Mouse (Mus musculus) intestine, embryonic 16.5 days (tissue): ENCODE data around the gene Coa4. TPM values are rescaled to one million over a fixed set of nuclear protein-coding genes. Genes with fewer than 3 reads are reported as not detected.

Source experiments
- ATAC-seq: fragments of 200-750 bp; cut with Nextera tagmentation; 2 replicates; pipeline ENCODE4 v1.8.0; 2017; ENCODE audit warnings: moderate TSS enrichment, moderate library complexity
- H3K27ac ChIP-seq: fragments of 300-500 bp; sonication (generic); 2 replicates; pipeline ENCODE4 v1.5.1; 2014; ENCODE audit warnings: mild to moderate bottlenecking, low read length
- H3K27me3 ChIP-seq: fragments of 300-500 bp; sonication (generic); replicated peaks from 2 replicates; pipeline ENCODE4 v1.6.1; 2014; ENCODE audit warnings: low read length, control low read depth, mixed read lengths; ENCODE audit not compliant: control insufficient read depth, insufficient read depth
- H3K36me3 ChIP-seq: fragments of 300-500 bp; sonication (generic); 2 replicates; pipeline ENCODE4 v1.6.1; 2014; ENCODE audit warnings: low read length, control low read depth; ENCODE audit not compliant: control insufficient read depth, insufficient read depth
- H3K4me1 ChIP-seq: fragments of 300-500 bp; sonication (generic); 2 replicates; pipeline ENCODE4 v1.6.1; 2014; ENCODE audit warnings: low read length, control low read depth, mixed read lengths; ENCODE audit not compliant: control insufficient read depth, insufficient read depth
- H3K4me2 ChIP-seq: fragments of 300-500 bp; sonication (generic); 2 replicates; pipeline ENCODE4 v1.6.1; 2014; ENCODE audit warnings: low read depth, low read length, control low read depth
- H3K4me3 ChIP-seq: fragments of 300-500 bp; sonication (generic); 2 replicates; pipeline ENCODE4 v1.5.1; 2014; ENCODE audit warnings: mild to moderate bottlenecking, low read length
- H3K9ac ChIP-seq: fragments of 300-500 bp; sonication (generic); 2 replicates; pipeline ENCODE4 v1.6.1; 2014; ENCODE audit warnings: low read depth, low read length
- H3K9me3 ChIP-seq: fragments of 300-500 bp; sonication (generic); 2 replicates; pipeline ENCODE4 v1.6.1; 2016; ENCODE audit warnings: low read length, control low read depth; ENCODE audit not compliant: control insufficient read depth
- WGBS: fragments of 180-500 bp; shearing (Covaris S2); extraction: QIAGEN DNeasy Blood & Tissue Kit; methylation state at CpG from one replicate; pipeline ENCODE4 v1.1.7; 2014; 5-methylcytosine and 5-hydroxymethylcytosine counted together
- polyA plus RNA-seq: library from polyadenylated mRNA; unstranded; fragments of >200 nt; fragmentation: Nextera tagmentation; extraction: Ambion mirVana; gene quantifications from 2 replicates; pipeline ENCODE4 v1.2.1, GENCODE M21; 2015

Gene Coa4
- polyA plus RNA-seq, 1 experiment from 2014 or later = 59.3 TPM

- peak overlapping the region; percentile 52 for H3K4me3 ChIP-seq
- H3K9ac ChIP-seq = peak overlapping the region; percentile 78
- H3K4me2 ChIP-seq = peak overlapping the region; percentile 89
- WGBS = 21% methylated on average over 11 of the region's 11 CpGs
- no peaks in the 10 kb centered on the region for H3K27me3 ChIP-seq
- H3K4me1 ChIP-seq = peaks cover 18% of the 10 kb centered on the region
- ATAC-seq = peak; percentile 67
- H3K27ac ChIP-seq = peak overlapping the region; percentile 89
- H3K9me3 ChIP-seq = no peaks in the 10 kb centered on the region
- H3K36me3 ChIP-seq = peaks cover 18% of the 10 kb centered on the region; the same call in 1 of the 2 replicates
Measured at GRCm38 (mm10) chr7:100495581-100496251, 41.2 kb upstream of the Coa4 start.

- Histone ChIP-seq H3K36me3 (peaks cover 18% of the 10 kb centered on the region; the same call in 1 of the 2 replicates), H3K4me3 (peak overlapping the region; percentile 52), H3K4me2 (peak overlapping the region; percentile 89), H3K4me1 (peaks cover 18% of the 10 kb centered on the region), H3K9me3 (no peaks in the 10 kb centered on the region), H3K9ac (peak overlapping the region; percentile 78), H3K27me3 (no peaks in the 10 kb centered on the region), H3K27ac (peak overlapping the region; percentile 89; the same call in 1 of the 2 replicates)
- 68% methylated on average over 6 of the region's 6 CpGs for WGBS
- ATAC-seq = no peak
Measured at GRCm38 (mm10) chr7:100496371-100496770, 40.5 kb upstream of the Coa4 start.

GRCm38 (mm10) chr7:100496791-100497190 lies 40.1 kb upstream of the Coa4 start:
- H3K4me3 ChIP-seq = no peak overlapping the region
- H3K4me2 ChIP-seq = no peak overlapping the region
- WGBS = 94% methylated on average over 9 of the region's 9 CpGs
- H3K36me3 ChIP-seq = peaks cover 18% of the 10 kb centered on the region; the same call in 1 of the 2 replicates
- H3K27ac ChIP-seq = no peak overlapping the region
- no peak for ATAC-seq
- H3K4me1 ChIP-seq = peaks cover 18% of the 10 kb centered on the region
- H3K27me3 ChIP-seq = no peaks in the 10 kb centered on the region
- H3K9me3 ChIP-seq = no peaks in the 10 kb centered on the region
- peak overlapping the region; percentile 78; the same call in 1 of the 2 replicates for H3K9ac ChIP-seq

GRCm38 (mm10) chr7:100497402-100497801 lies 39.5 kb upstream of the Coa4 start:
- Histone ChIP-seq H3K9ac (no peak overlapping the region), H3K27me3 (no peaks in the 10 kb centered on the region), H3K4me1 (peaks cover 21% of the 10 kb centered on the region), H3K9me3 (no peaks in the 10 kb centered on the region), H3K36me3 (peaks cover 18% of the 10 kb centered on the region; the same call in 1 of the 2 replicates), H3K4me2 (no peak overlapping the region), H3K4me3 (no peak overlapping the region), H3K27ac (no peak overlapping the region)
- no peak for ATAC-seq
- 71% methylated on average over 4 of the region's 4 CpGs for WGBS

- Histone ChIP-seq H3K4me2 (no peak overlapping the region), H3K9ac (no peak overlapping the region), H3K27ac (no peak overlapping the region), H3K9me3 (no peaks in the 10 kb centered on the region), H3K4me3 (no peak overlapping the region), H3K36me3 (peaks cover 18% of the 10 kb centered on the region; the same call in 1 of the 2 replicates), H3K27me3 (no peaks in the 10 kb centered on the region), H3K4me1 (peaks cover 23% of the 10 kb centered on the region)
- ATAC-seq = no peak
- WGBS = 86% methylated on average over 13 of the region's 13 CpGs
Measured at GRCm38 (mm10) chr7:100497982-100498381, 38.9 kb upstream of the Coa4 start.

- no peak for ATAC-seq
- H3K4me2 ChIP-seq = no peak overlapping the region
- no peaks in the 10 kb centered on the region for H3K9me3 ChIP-seq
- no peaks in the 10 kb centered on the region for H3K27me3 ChIP-seq
- no peak overlapping the region for H3K9ac ChIP-seq
- H3K27ac ChIP-seq = no peak overlapping the region
- no peak overlapping the region for H3K4me3 ChIP-seq
- peaks cover 23% of the 10 kb centered on the region for H3K4me1 ChIP-seq
- peaks cover 18% of the 10 kb centered on the region; the same call in 1 of the 2 replicates for H3K36me3 ChIP-seq
Measured at GRCm38 (mm10) chr7:100499465-100499864, 37.4 kb upstream of the Coa4 start.

GRCm38 (mm10) chr7:100500276-100500977 lies 36.4 kb upstream of the Coa4 start:
- Histone ChIP-seq H3K4me2 (no peak overlapping the region), H3K36me3 (peaks cover 18% of the 10 kb centered on the region; the same call in 1 of the 2 replicates), H3K4me3 (no peak overlapping the region), H3K9me3 (no peaks in the 10 kb centered on the region), H3K9ac (no peak overlapping the region), H3K27ac (no peak overlapping the region), H3K4me1 (peaks cover 20% of the 10 kb centered on the region), H3K27me3 (no peaks in the 10 kb centered on the region)
- no peak for ATAC-seq
- WGBS = 65% methylated on average over 16 of the region's 16 CpGs

- H3K4me1 ChIP-seq = peaks cover 12% of the 10 kb centered on the region
- H3K27ac ChIP-seq = no peak overlapping the region
- WGBS = 68% methylated on average over 6 of the region's 6 CpGs
- ATAC-seq = no peak
- no peak overlapping the region for H3K4me3 ChIP-seq
- peaks cover 18% of the 10 kb centered on the region; the same call in 1 of the 2 replicates for H3K36me3 ChIP-seq
- no peak overlapping the region for H3K4me2 ChIP-seq
- no peaks in the 10 kb centered on the region for H3K9me3 ChIP-seq
- H3K27me3 ChIP-seq = no peaks in the 10 kb centered on the region
- H3K9ac ChIP-seq = no peak overlapping the region
Measured at GRCm38 (mm10) chr7:100501027-100501843, 35.6 kb upstream of the Coa4 start.

- Histone ChIP-seq H3K9ac (no peak overlapping the region), H3K4me2 (no peak overlapping the region), H3K27me3 (no peaks in the 10 kb centered on the region), H3K4me3 (no peak overlapping the region), H3K4me1 (peaks cover 7% of the 10 kb centered on the region; the same call in 1 of the 2 replicates), H3K36me3 (peaks cover 18% of the 10 kb centered on the region; the same call in 1 of the 2 replicates), H3K9me3 (no peaks in the 10 kb centered on the region), H3K27ac (no peak overlapping the region)
- 36% methylated on average over 2 of the region's 2 CpGs for WGBS
- ATAC-seq = no peak
Measured at GRCm38 (mm10) chr7:100501844-100502373, 35.0 kb upstream of the Coa4 start.
